Mouse (Mus musculus): Measurements from ENCODE around the gene Igf2bp1. TPM values are rescaled to one million over a fixed set of nuclear protein-coding genes. Genes with fewer than 3 reads are reported as not detected.
A peak's percentile ranks its signal among the peaks of the same experiment; 100 is the strongest.

Igf2bp1 gene
- polyA plus RNA-seq, 1 experiment from 2014 or later = 20.8 TPM

- no peaks in the 10 kb centered on the region for H3K4me1 ChIP-seq (replicated peaks)
- 55% methylated on average over 12 of the region's 12 CpGs for WGBS (ENCODE audit: insufficient replicate concordance)
- no peak overlapping the region for H3K4me3 ChIP-seq (replicated peaks)
- DNase-seq (no peak), ATAC-seq (ENCODE audit: low read depth) (no peak)
- no peak overlapping the region for H3K4me2 ChIP-seq
- no peak overlapping the region for H3K9ac ChIP-seq
- H3K9me3 ChIP-seq (replicated peaks) = no peaks in the 10 kb centered on the region
- H3K27me3 ChIP-seq = peaks cover 56% of the 10 kb centered on the region
- no peaks in the 10 kb centered on the region for H3K36me3 ChIP-seq
- H3K27ac ChIP-seq = no peak overlapping the region
Observed at GRCm38 (mm10) chr11:95921991-95922621, 83.6 kb downstream of the Igf2bp1 start.

- H3K4me3 ChIP-seq (replicated peaks) = no peak overlapping the region
- 2% methylated on average over 5 of the region's 5 CpGs for WGBS (ENCODE audit: insufficient replicate concordance)
- H3K9ac ChIP-seq = no peak overlapping the region
- no peak for DNase-seq
- no peak overlapping the region for H3K4me2 ChIP-seq
- no peaks in the 10 kb centered on the region for H3K9me3 ChIP-seq (replicated peaks)
- no peak for ATAC-seq (ENCODE audit: low read depth)
- H3K36me3 ChIP-seq = no peaks in the 10 kb centered on the region
- H3K27me3 ChIP-seq = peaks cover 90% of the 10 kb centered on the region
- H3K27ac ChIP-seq = no peak overlapping the region
- H3K4me1 ChIP-seq (replicated peaks) = peaks cover 15% of the 10 kb centered on the region
Observed at GRCm38 (mm10) chr11:95916426-95916825, 89.3 kb downstream of the Igf2bp1 start.

- peak overlapping the region; percentile 33 for H3K4me2 ChIP-seq
- peak overlapping the region; percentile 19; the same call in 1 of the 2 replicates for H3K4me3 ChIP-seq (replicated peaks)
- WGBS (ENCODE audit: insufficient replicate concordance) = 2% methylated on average over 28 of the region's 28 CpGs
- no peak overlapping the region for H3K9ac ChIP-seq
- DNase-seq (no peak), ATAC-seq (ENCODE audit: low read depth) (no peak)
- no peaks in the 10 kb centered on the region for H3K36me3 ChIP-seq
- peaks cover 86% of the 10 kb centered on the region for H3K27me3 ChIP-seq
- H3K9me3 ChIP-seq (replicated peaks) = no peaks in the 10 kb centered on the region
- H3K27ac ChIP-seq = no peak overlapping the region
- H3K4me1 ChIP-seq (replicated peaks) = peaks cover 18% of the 10 kb centered on the region
Observed at GRCm38 (mm10) chr11:95915006-95915710, 90.6 kb downstream of the Igf2bp1 start.

- Histone ChIP-seq H3K9ac (no peak within 1 kb of the TSS), H3K27ac (no peak within 1 kb of the TSS), H3K9me3 (replicated peaks) (no peaks in the 10 kb centered on the region), H3K4me3 (replicated peaks) (peak within 1 kb of the TSS; percentile 19), H3K4me1 (replicated peaks) (peaks cover 18% of the 10 kb centered on the region), H3K27me3 (peaks cover 83% of the 10 kb centered on the region), H3K4me2 (peak within 1 kb of the TSS; percentile 33), H3K36me3 (no peaks in the 10 kb centered on the region)
- 2% methylated on average over 35 of the region's 35 CpGs for WGBS (ENCODE audit: insufficient replicate concordance)
- DNase-seq = no peak
- ATAC-seq (ENCODE audit: low read depth) = no peak
Observed at GRCm38 (mm10) chr11:95914571-95914991, 91.2 kb downstream of the Igf2bp1 start, which contains the start of gene B4galnt2. Gene B4galnt2 (minus strand): TSS chr11:95914891.

- Histone ChIP-seq H3K27me3 (peaks cover 84% of the 10 kb centered on the region), H3K27ac (no peak overlapping the region), H3K4me3 (replicated peaks) (peak overlapping the region; percentile 19; the same call in 1 of the 2 replicates), H3K4me1 (replicated peaks) (peaks cover 18% of the 10 kb centered on the region), H3K36me3 (no peaks in the 10 kb centered on the region), H3K4me2 (peak overlapping the region; percentile 33; the same call in 1 of the 2 replicates), H3K9ac (no peak overlapping the region), H3K9me3 (replicated peaks) (no peaks in the 10 kb centered on the region)
- ATAC-seq (ENCODE audit: low read depth) = no peak
- no peak for DNase-seq
- 5% methylated on average over 14 of the region's 14 CpGs for WGBS (ENCODE audit: insufficient replicate concordance)
Observed at GRCm38 (mm10) chr11:95913959-95914566, 91.7 kb downstream of the Igf2bp1 start.

- no peak overlapping the region for H3K4me3 ChIP-seq (replicated peaks)
- ATAC-seq (ENCODE audit: low read depth) (no peak), DNase-seq (no peak)
- H3K36me3 ChIP-seq = no peaks in the 10 kb centered on the region
- 24% methylated on average over 7 of the region's 7 CpGs for WGBS (ENCODE audit: insufficient replicate concordance)
- no peak overlapping the region for H3K9ac ChIP-seq
- H3K4me1 ChIP-seq (replicated peaks) = peaks cover 18% of the 10 kb centered on the region
- no peak overlapping the region for H3K4me2 ChIP-seq
- no peak overlapping the region for H3K27ac ChIP-seq
- no peaks in the 10 kb centered on the region for H3K9me3 ChIP-seq (replicated peaks)
- peaks cover 67% of the 10 kb centered on the region for H3K27me3 ChIP-seq
Observed at GRCm38 (mm10) chr11:95911579-95911978, 94.2 kb downstream of the Igf2bp1 start.

GRCm38 (mm10) chr11:95907805-95908524 lies 97.8 kb downstream of the Igf2bp1 start:
- Histone ChIP-seq H3K27me3 (peaks cover 31% of the 10 kb centered on the region), H3K4me2 (no peak overlapping the region), H3K4me3 (replicated peaks) (no peak overlapping the region), H3K9me3 (replicated peaks) (no peaks in the 10 kb centered on the region), H3K27ac (no peak overlapping the region), H3K9ac (no peak overlapping the region), H3K4me1 (replicated peaks) (peaks cover 8% of the 10 kb centered on the region; the same call in 1 of the 2 replicates), H3K36me3 (no peaks in the 10 kb centered on the region)
- WGBS (ENCODE audit: insufficient replicate concordance) = 33% methylated on average over 5 of the region's 5 CpGs
- DNase-seq (no peak), ATAC-seq (ENCODE audit: low read depth) (no peak)

Small RNAs within 50 kb of the gene (microRNA-seq; reads per million reads assigned to microRNA genes)
- 1.5 reads per million for gene Mir3063

Other genes with a start within 250 kb of the Igf2bp1 start
- gene Phospho1, start 181.4 kb downstream of the Igf2bp1 start, polyA plus RNA-seq (2015; fragmentation: Nextera tagmentation; extraction: Ambion mirVana) = 5.2 and 6.2 TPM in 2 replicates
- 13.8 and 15.3 TPM in 2 replicates for gene Gngt2, start 168.7 kb downstream of the Igf2bp1 start, polyA plus RNA-seq (2015; fragmentation: Nextera tagmentation; extraction: Ambion mirVana)
- 5.8 and 6.3 TPM in 2 replicates for gene Abi3, start 163.5 kb downstream of the Igf2bp1 start, polyA plus RNA-seq (2015; fragmentation: Nextera tagmentation; extraction: Ambion mirVana)
- gene B4galnt2, start 91.0 kb downstream of the Igf2bp1 start, polyA plus RNA-seq (2015; fragmentation: Nextera tagmentation; extraction: Ambion mirVana) = 0.13 and 0.27 TPM in 2 replicates
- gene Gip, start 18.6 kb upstream of the Igf2bp1 start, polyA plus RNA-seq (2015; fragmentation: Nextera tagmentation; extraction: Ambion mirVana) = not detected in 2 replicates
- 87.0 and 88.9 TPM in 2 replicates for gene Snf8, start 28.9 kb upstream of the Igf2bp1 start, polyA plus RNA-seq (2015; fragmentation: Nextera tagmentation; extraction: Ambion mirVana)
- gene Ube2z, start 59.4 kb upstream of the Igf2bp1 start, polyA plus RNA-seq (2015; fragmentation: Nextera tagmentation; extraction: Ambion mirVana) = 13.7 and 15.2 TPM in 2 replicates
- gene Atp5g1, start 69.7 kb upstream of the Igf2bp1 start, polyA plus RNA-seq (2015; fragmentation: Nextera tagmentation; extraction: Ambion mirVana) = 578 and 628 TPM in 2 replicates
- not detected in 2 replicates for gene Calcoco2, start 106.0 kb upstream of the Igf2bp1 start, polyA plus RNA-seq (2015; fragmentation: Nextera tagmentation; extraction: Ambion mirVana)
- not detected in 2 replicates for gene Ttll6, start 127.8 kb upstream of the Igf2bp1 start, polyA plus RNA-seq (2015; fragmentation: Nextera tagmentation; extraction: Ambion mirVana)
- gene Hoxb13, start 188.4 kb upstream of the Igf2bp1 start, polyA plus RNA-seq (2015; fragmentation: Nextera tagmentation; extraction: Ambion mirVana) = not detected in 2 replicates

All from liver, embryonic 13.5 days (tissue).